Mouse (Mus musculus) heart, adult 2 months (tissue): ENCODE data around the gene Ggt7. TPM values are rescaled to one million over a fixed set of nuclear protein-coding genes. Genes with fewer than 3 reads are reported as not detected.
"Not testable (repeated sequence)": the region's sequence is repeated elsewhere in the genome, so short reads cannot be mapped to it uniquely, and the experiment has no call there.

Experiments
- DNase-seq, 2 experiments: peaks; one replicate each; pipeline ENCODE4 v3.0.0; 2021
- H3K27ac ChIP-seq: fragments of 200-600 bp; 2 replicates; pipeline ENCODE4 v1.8.1; 2022
- H3K27me3 ChIP-seq: fragments of 200-500 bp; 2 replicates; pipeline ENCODE4 v1.6.1; 2012; ENCODE audit warnings: mild to moderate bottlenecking, low read length, inconsistent platforms, mixed read lengths; ENCODE audit not compliant: control insufficient read depth, insufficient read depth
- H3K36me3 ChIP-seq: fragments of 200-500 bp; 2 replicates; pipeline ENCODE4 v1.6.1; 2012; ENCODE audit warnings: low read length, inconsistent platforms; ENCODE audit not compliant: control insufficient read depth, insufficient read depth
- H3K4me1 ChIP-seq: fragments of 200-500 bp; 2 replicates; pipeline ENCODE4 v1.6.1; 2011; ENCODE audit warnings: low read length; ENCODE audit not compliant: control insufficient read depth, insufficient read depth
- H3K4me3 ChIP-seq: fragments of 200-600 bp; 2 replicates; pipeline ENCODE4 v1.8.1; 2022
- H3K79me2 ChIP-seq: fragments of 200-500 bp; replicated peaks from 2 replicates; pipeline ENCODE4 v1.6.1; 2012; ENCODE audit warnings: mild to moderate bottlenecking, inconsistent platforms, low read length, moderate library complexity, mixed read lengths; ENCODE audit not compliant: control insufficient read depth, insufficient read depth
- H3K9ac ChIP-seq: fragments of 200-500 bp; 2 replicates; pipeline ENCODE4 v1.6.1; 2012; ENCODE audit warnings: low read depth, mild to moderate bottlenecking, control low read depth, inconsistent platforms, low read length, mixed read lengths
- CTCF ChIP-seq: fragments of 200-600 bp; IDR thresholded peaks from 2 replicates; pipeline ENCODE4 v1.8.1; 2022; ENCODE audit warnings: antibody characterized with exemption, mild to moderate bottlenecking, moderate library complexity
- EP300 ChIP-seq: fragments of 200-500 bp; IDR thresholded peaks from 2 replicates; pipeline ENCODE4 v1.6.1; 2011; ENCODE audit warnings: low read depth, low read length, control low read depth; ENCODE audit not compliant: insufficient read depth
- POLR2A ChIP-seq: fragments of 200-500 bp; IDR thresholded peaks from 2 replicates; pipeline ENCODE4 v1.6.1; 2011; ENCODE audit warnings: mild to moderate bottlenecking, low read depth, low read length, control low read depth; ENCODE audit not compliant: insufficient read depth
- WGBS: fragments of 180-500 bp; shearing (Covaris S2); methylation state at CpG from one replicate; pipeline ENCODE4 v1.1.7; 2018; 5-methylcytosine and 5-hydroxymethylcytosine counted together
- intact Hi-C: fragments of 180-260 bp; cut with DNase I; formaldehyde crosslinking; loops from one replicate; pipeline ENCODE4 v1.15.1; 2025
- polyA plus RNA-seq: library from polyadenylated mRNA; depleted of rRNA; stranded (reverse); fragments of >200 nt; gene quantifications from 2 replicates; pipeline ENCODE4 v1.2.3, GENCODE M21; 2012
- total RNA-seq, 2 experiments: library from RNA; stranded (reverse); gene quantifications; 2 replicates each; pipeline ENCODE4 v1.2.3; 2021

Ggt7 gene
- total and polyA plus RNA-seq, 3 experiments, result 0.55 to 6.0 (median 0.73) TPM

DNA sequence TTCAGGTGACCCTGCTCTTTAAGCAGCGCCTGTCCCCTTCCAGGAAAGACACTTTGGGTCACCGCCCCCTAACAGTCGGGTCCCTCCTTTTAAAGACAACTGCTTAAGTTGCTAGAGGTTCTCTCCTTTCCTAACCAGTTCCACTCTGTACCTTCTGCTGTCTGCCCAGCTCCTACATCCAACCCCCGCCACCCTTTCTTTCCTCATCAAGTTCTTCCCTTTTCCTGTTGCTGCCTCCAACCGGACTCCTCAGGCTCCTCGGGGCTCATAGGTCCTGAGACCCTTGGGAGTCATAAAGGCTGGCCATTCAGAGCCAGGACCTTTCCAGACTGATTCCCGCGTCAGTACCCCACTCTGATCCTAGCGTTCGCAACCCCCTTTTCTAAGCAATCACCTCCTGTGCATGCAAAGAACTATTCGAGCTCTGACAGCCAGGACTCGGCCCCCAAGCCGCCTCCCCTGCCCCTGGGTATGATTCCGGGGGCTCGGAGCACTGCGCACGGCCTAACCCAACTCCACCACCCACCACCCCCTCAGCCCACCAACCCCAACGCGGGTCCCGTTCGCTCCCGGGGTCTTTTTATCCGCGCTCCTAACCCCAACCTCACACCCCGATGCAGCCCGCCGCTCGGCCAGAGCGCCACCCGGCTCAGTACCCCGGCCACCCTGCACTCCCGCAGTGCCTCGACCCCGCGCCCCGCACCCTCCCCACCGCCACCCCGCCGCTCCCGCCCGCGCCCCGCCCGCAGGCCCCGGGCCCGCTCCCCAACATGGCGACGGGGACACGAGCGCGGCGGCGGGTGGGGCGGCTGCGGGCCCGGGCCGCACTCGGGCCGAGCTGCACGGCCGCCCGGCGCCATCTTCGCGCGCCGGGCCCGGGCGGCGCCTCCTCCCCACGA lies 45.1 kb downstream of the Ggt7 start:
- DNase-seq, result peak; percentile 45 to 66
- Histone ChIP-seq H3K9ac (peak overlapping the region; percentile 97), H3K79me2 (peaks cover 3% of the 10 kb centered on the region; the same call in 1 of the 2 replicates), H3K36me3 (peaks cover 10% of the 10 kb centered on the region), H3K4me3 (peak overlapping the region; percentile 77), H3K27ac (peak overlapping the region; percentile 83), H3K4me1 (peaks cover 4% of the 10 kb centered on the region), H3K27me3 (no peaks in the 10 kb centered on the region)
- WGBS, result 5% methylated on average over 59 of the region's 71 CpGs
- TF ChIP-seq CTCF, result no peak
- intact Hi-C loops, result loop anchor here (2.0 to 5.0 kb wide), 2 partner anchors 44 to 116 kb away; partner anchors contain the start of genes Acss2 and Pigu

- TF ChIP-seq CTCF, result no peak
- no peak for TF ChIP-seq EP300
- no peak overlapping the region for H3K9ac ChIP-seq
- H3K4me1 ChIP-seq, result peaks cover 1% of the 10 kb centered on the region
- no peaks in the 10 kb centered on the region for H3K27me3 ChIP-seq
- no peak overlapping the region for H3K4me3 ChIP-seq
- 94% methylated on average over 1 of the region's 1 CpGs for WGBS
- H3K27ac ChIP-seq, result no peak overlapping the region
- intact Hi-C loops, result no loop called here
- H3K79me2 ChIP-seq, result peaks cover 3% of the 10 kb centered on the region
- H3K36me3 ChIP-seq, result peaks cover 18% of the 10 kb centered on the region
- no peak for DNase-seq
Measured at GRCm38 (mm10) chr2:155466861-155467260, 51.2 kb downstream of the Ggt7 start.

- no peak overlapping the region for H3K4me3 ChIP-seq
- no peaks in the 10 kb centered on the region; the same call in 1 of the 2 replicates for H3K36me3 ChIP-seq
- H3K79me2 ChIP-seq, result peaks cover 5% of the 10 kb centered on the region
- H3K9ac ChIP-seq, result no peak overlapping the region
- intact Hi-C loops, result no loop called here
- TF ChIP-seq EP300 (no peak), CTCF (no peak), POLR2A (no peak)
- 60% methylated on average over 7 of the region's 7 CpGs for WGBS
- no peak for DNase-seq
- H3K4me1 ChIP-seq, result peaks cover 2% of the 10 kb centered on the region; the same call in 1 of the 2 replicates
- H3K27ac ChIP-seq, result no peak overlapping the region
- H3K27me3 ChIP-seq, result no peaks in the 10 kb centered on the region
Measured at GRCm38 (mm10) chr2:155453591-155453990, 64.4 kb downstream of the Ggt7 start.

GRCm38 (mm10) chr2:155451256-155451655 lies 66.8 kb downstream of the Ggt7 start:
- WGBS, result 87% methylated on average over 5 of the region's 5 CpGs
- no peak for DNase-seq
- no peak overlapping the region for H3K4me3 ChIP-seq
- no peaks in the 10 kb centered on the region for H3K27me3 ChIP-seq
- H3K9ac ChIP-seq, result no peak overlapping the region
- no peak for TF ChIP-seq EP300
- TF ChIP-seq CTCF, result no peak
- no peak for TF ChIP-seq POLR2A
- H3K36me3 ChIP-seq, result no peaks in the 10 kb centered on the region; the same call in 1 of the 2 replicates
- H3K79me2 ChIP-seq, result peaks cover 5% of the 10 kb centered on the region
- no peak overlapping the region for H3K27ac ChIP-seq
- H3K4me1 ChIP-seq, result no peaks in the 10 kb centered on the region; the same call in 1 of the 2 replicates
- intact Hi-C loops, result no loop called here

- H3K4me3 ChIP-seq, DNase-seq, H3K36me3 ChIP-seq, intact Hi-C loops, H3K79me2 ChIP-seq, H3K27ac ChIP-seq, H3K9ac ChIP-seq, H3K27me3 ChIP-seq, H3K4me1 ChIP-seq: not testable (repeated sequence)
- 100% methylated on average over 1 of the region's 1 CpGs for WGBS
Measured at GRCm38 (mm10) chr2:155447906-155448305, 70.1 kb downstream of the Ggt7 start.

- no peak for TF ChIP-seq CTCF
- TF ChIP-seq POLR2A, result no peak
- no peak for TF ChIP-seq EP300
- Histone ChIP-seq H3K4me3 (no peak overlapping the region), H3K4me1 (peaks cover 2% of the 10 kb centered on the region), H3K79me2 (no peaks in the 10 kb centered on the region), H3K27ac (no peak overlapping the region), H3K9ac (no peak overlapping the region), H3K27me3 (no peaks in the 10 kb centered on the region), H3K36me3 (peaks cover 9% of the 10 kb centered on the region; the same call in 1 of the 2 replicates)
- DNase-seq, result no peak
- intact Hi-C loops, result no loop called here
- 37% methylated on average over 2 of the region's 2 CpGs for WGBS
Measured at GRCm38 (mm10) chr2:155443446-155443845, 74.6 kb downstream of the Ggt7 start.
